Mouse (Mus musculus): ENCODE measurements around the gene Kit.

DNA sequence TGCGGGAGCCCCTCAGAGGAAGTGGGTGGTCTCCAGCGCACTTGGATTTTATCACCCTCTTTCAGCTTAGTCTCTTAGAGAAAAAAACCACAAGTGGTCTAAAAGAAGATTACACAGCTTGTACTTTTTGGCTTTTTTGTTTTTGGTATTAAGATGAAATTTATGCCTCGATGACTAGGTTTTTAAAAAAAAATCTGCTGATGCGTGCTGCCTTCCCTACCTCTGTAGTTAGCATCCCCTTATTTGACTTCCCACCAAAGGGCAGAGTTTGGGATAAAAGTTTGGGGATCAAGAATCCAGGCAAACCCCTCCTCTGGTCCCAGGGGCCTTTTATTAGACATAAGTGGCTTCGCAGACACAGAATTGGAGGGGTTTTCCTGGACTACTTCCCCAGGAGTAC is 4.5 kb downstream of the Kit start:
- no peak for TF ChIP-seq CTCF (IDR thresholded peaks at IDR 0.05; ENCODE audit: borderline replicate concordance, insufficient read depth, low read depth, low read length)
- TF ChIP-seq POLR2A (IDR thresholded peaks at IDR 0.05; ENCODE audit: borderline replicate concordance, insufficient read depth, low read length) = no peak

Data from cerebellum, adult 2 months (tissue).